Mouse (Mus musculus) liver, adult (tissue): ENCODE results near the gene Chga.

Experiments
- GATA4 ChIP-seq: IDR thresholded peaks from 2 replicates; pipeline ENCODE4 v1.6.1; 2014; ENCODE audit warnings: mild to moderate bottlenecking, low read length; ENCODE audit not compliant: insufficient replicate concordance

Chga gene

DNA sequence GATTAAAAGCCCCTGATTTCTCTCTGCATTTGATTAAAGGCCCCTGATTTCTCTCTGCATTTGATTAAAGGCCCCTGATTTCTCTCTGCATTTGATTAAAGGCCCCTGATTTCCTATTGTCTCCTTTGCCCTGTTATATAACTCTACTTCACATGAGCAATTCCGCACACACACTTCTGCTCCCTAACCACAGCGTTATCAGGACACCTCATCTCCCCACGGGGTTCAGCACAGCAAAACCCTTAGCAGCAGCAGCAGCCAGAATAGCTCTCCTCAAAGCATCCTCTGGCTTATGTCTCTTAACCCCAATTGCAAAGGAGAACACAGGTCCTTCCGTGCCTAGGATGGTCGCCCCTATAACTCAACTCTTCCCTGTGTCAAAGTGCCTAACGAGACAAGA, 50.8 kb downstream of the Chga start:
- TF ChIP-seq GATA4 = no peak

DNA sequence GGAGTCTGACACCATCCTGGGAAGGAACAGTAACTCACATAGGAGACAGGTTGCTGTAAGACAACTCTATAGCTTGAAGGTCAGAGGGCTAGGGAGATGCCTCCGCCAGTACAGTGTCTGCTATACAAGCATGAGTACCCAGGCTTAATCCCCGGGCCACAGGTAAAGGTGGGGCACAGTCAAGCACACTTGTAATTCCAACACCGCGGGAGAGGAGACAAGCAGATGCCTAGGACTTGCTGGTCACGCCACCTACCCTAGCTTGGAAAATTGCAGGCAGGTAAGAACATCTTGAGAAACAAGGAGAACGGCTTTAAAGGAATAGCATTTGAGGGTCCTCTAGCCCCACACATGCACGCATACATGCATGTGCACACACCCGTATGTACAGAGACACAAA, 52.3 kb downstream of the Chga start:
- no peak for TF ChIP-seq GATA4

DNA sequence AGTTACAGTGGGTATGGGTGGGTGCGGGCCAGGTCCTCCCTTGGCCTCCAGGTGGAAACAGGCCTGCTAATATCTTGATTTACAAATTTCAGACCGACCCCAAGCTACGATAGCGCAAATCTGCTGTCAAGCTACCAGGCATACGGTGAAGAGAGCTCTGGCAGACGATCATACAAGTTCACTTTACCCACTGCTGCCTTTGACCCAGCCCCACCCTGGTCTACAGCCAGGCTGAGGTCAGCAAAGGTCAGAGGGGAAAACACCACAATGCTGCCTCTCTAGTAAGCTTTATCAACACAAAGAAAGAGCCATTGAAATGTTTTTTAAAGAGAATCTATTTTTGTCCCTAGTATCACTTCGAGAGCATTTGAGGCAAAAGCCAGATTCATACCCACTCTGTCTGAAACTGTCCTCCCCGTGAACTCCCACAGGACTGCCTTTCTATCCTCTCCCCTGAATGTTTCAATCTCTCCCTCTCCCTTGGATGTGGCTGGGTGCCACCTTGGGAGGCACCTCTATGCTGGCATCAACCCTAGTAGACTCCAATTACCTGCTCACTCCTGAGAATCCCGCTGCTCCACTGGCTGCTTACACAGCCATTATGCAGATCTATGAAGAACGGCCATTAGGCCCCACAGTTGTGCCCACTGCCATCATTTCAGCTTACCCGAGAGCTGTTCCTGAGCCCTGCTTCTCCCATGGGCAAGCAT, 53.2 kb downstream of the Chga start:
- no peak for TF ChIP-seq GATA4

DNA sequence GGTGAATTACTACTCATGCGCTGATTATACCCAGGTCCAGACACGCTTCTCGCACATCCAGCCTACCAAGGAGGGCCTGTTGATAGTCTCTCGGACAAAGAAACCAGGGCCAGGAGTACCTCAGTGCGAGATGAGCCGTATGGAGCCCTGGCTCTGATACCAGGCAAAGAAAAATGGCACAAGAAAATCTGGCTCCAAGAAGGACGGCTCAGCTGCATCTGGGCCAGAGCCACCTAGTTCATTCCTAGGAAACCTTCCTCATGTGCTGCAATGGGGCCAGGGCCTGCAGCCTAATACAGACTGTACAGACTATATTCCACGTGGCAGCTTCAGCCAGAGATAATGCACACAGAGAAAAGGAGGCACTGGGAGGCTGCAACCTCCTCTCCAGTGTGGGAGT, 56.2 kb downstream of the Chga start:
- no peak for TF ChIP-seq GATA4

DNA sequence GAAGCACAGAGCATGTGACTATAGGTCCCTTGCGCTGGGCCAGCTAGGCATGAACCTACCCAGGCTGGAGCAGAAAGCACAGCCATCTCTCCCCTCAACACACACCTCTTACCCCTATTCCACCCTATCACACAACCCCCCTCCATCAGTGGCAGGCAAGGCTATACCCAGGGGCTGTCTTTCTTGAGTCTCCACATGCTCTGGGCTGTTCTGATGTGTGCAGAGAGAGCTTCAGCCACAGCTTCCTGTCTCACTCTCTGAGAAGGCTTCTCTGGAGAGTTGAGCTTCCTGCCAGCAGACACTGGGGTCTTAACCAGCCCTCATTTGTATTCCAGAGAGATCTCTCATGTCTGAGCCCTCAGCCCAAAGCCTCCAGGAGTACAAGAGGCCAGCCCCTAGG, 57.7 kb downstream of the Chga start:
- no peak for TF ChIP-seq GATA4

DNA sequence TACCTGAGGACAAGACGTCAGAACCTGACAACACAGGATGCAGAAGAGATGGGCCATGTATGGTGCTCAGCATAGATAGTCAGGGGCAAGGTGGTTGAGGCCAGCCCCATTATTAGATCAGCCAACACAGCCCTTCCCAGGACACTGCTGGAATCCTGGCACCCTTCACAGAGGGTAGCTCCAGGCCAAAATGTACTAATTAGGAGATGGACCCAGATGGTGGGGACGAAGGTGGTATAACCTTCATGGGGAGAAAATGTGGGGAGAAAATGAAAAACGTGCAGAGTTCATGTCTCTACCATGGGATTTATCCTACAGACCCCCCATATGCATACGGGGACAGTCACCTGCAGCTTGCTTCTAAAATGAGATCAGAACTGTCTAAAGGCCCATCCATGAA, 58.6 kb downstream of the Chga start:
- TF ChIP-seq GATA4 = no peak
